Mouse (Mus musculus) neural tube, embryonic 15.5 days (tissue): ENCODE measurements around the gene Glis3. TPM values are rescaled to one million over a fixed set of nuclear protein-coding genes. Genes with fewer than 3 reads are reported as not detected.

Experiments
- ATAC-seq: fragments of 200-750 bp; cut with Nextera tagmentation; 2 replicates; pipeline ENCODE4 v1.8.0; 2017; ENCODE audit warnings: mild to moderate bottlenecking, moderate TSS enrichment, moderate library complexity; ENCODE audit not compliant: low FRiP score
- H3K27ac ChIP-seq: fragments of 300-500 bp; sonication (generic); replicated peaks from 2 replicates; pipeline ENCODE4 v1.5.1; 2015; ENCODE audit warnings: mild to moderate bottlenecking, inconsistent platforms
- H3K27me3 ChIP-seq: fragments of 300-500 bp; sonication (generic); replicated peaks from 2 replicates; pipeline ENCODE4 v1.6.1; 2015; ENCODE audit warnings: inconsistent platforms
- H3K36me3 ChIP-seq: fragments of 300-500 bp; sonication (generic); 2 replicates; pipeline ENCODE4 v1.6.1; 2015; ENCODE audit warnings: inconsistent platforms
- H3K4me1 ChIP-seq: fragments of 300-500 bp; sonication (generic); 2 replicates; pipeline ENCODE4 v1.6.1; 2015; ENCODE audit warnings: inconsistent platforms
- H3K4me2 ChIP-seq: fragments of 300-500 bp; sonication (generic); 2 replicates; pipeline ENCODE4 v1.6.1; 2015; ENCODE audit warnings: inconsistent platforms, mild to moderate bottlenecking, moderate library complexity
- H3K4me3 ChIP-seq: fragments of 300-500 bp; sonication (generic); replicated peaks from 2 replicates; pipeline ENCODE4 v1.5.1; 2015; ENCODE audit warnings: mild to moderate bottlenecking, inconsistent platforms
- H3K9ac ChIP-seq: fragments of 300-500 bp; sonication (generic); replicated peaks from 2 replicates; pipeline ENCODE4 v1.6.1; 2015; ENCODE audit warnings: mild to moderate bottlenecking, inconsistent platforms
- H3K9me3 ChIP-seq: fragments of 300-500 bp; sonication (generic); replicated peaks from 2 replicates; pipeline ENCODE4 v1.6.1; 2016; ENCODE audit warnings: inconsistent platforms
- WGBS: fragments of 180-500 bp; shearing (Covaris S2); methylation state at CpG from one replicate; pipeline ENCODE4 v1.1.7; 2015; ENCODE audit warnings: mixed read lengths; 5-methylcytosine and 5-hydroxymethylcytosine counted together
- polyA plus RNA-seq: library from polyadenylated mRNA; unstranded; fragments of >200 nt; fragmentation: Nextera tagmentation; extraction: Ambion mirVana; gene quantifications from 2 replicates; pipeline ENCODE4 v1.2.1, GENCODE M21; 2015

Glis3 gene
- polyA plus RNA-seq, 1 experiment from 2014 or later, result 2.5 TPM

DNA sequence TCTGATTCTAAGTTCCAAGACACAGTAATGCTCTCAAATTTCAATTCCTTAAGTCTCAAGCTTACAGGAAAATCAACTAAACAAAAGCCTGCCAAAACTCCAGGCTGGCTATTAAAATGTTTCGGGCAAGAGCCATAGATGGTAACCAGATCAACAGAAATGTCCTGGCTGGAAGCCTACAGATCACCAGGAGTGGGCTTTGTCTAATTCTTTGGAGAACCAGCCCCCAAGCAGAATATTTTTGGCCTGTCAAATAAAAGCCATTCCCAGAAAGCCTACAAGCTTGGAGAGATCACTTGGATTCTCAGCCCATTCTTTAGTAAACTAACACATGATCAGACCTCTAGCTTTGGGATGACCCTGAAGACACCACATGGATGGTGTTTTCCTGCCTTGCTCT, 303.5 kb downstream of the Glis3 start:
- Histone ChIP-seq H3K4me3 (no peak overlapping the region), H3K27me3 (no peaks in the 10 kb centered on the region), H3K36me3 (no peaks in the 10 kb centered on the region), H3K9me3 (no peaks in the 10 kb centered on the region), H3K4me1 (peaks cover under 1% of the 10 kb centered on the region; the same call in 1 of the 2 replicates), H3K27ac (no peak overlapping the region), H3K4me2 (no peak overlapping the region), H3K9ac (no peak overlapping the region)
- 76% methylated on average over 1 of the region's 1 CpGs for WGBS
- ATAC-seq, result no peak

DNA sequence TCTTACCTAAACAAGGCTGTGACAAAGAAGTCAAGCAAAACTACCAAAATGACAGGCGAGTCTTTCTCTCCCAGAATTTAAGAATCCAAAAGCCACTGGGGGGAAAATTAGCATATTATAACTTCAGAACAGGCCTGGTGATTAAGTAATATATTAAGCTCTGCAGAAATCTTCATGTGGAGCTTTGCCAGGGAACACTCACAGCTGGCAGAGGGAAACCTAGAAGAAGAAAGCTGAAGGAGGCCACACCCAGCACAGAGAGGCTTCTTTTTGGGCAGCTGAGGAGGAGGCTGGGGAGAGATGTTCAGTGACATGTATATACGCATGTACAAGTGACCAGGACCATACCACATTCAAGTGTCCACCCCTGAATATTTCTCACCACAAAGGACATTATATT, 304.1 kb downstream of the Glis3 start:
- 85% methylated on average over 2 of the region's 2 CpGs for WGBS
- no peaks in the 10 kb centered on the region for H3K27me3 ChIP-seq
- no peak overlapping the region for H3K4me3 ChIP-seq
- no peaks in the 10 kb centered on the region for H3K4me1 ChIP-seq
- H3K4me2 ChIP-seq, result no peak overlapping the region
- no peak for ATAC-seq
- H3K9me3 ChIP-seq, result no peaks in the 10 kb centered on the region
- no peak overlapping the region for H3K27ac ChIP-seq
- H3K9ac ChIP-seq, result no peak overlapping the region
- no peaks in the 10 kb centered on the region for H3K36me3 ChIP-seq

DNA sequence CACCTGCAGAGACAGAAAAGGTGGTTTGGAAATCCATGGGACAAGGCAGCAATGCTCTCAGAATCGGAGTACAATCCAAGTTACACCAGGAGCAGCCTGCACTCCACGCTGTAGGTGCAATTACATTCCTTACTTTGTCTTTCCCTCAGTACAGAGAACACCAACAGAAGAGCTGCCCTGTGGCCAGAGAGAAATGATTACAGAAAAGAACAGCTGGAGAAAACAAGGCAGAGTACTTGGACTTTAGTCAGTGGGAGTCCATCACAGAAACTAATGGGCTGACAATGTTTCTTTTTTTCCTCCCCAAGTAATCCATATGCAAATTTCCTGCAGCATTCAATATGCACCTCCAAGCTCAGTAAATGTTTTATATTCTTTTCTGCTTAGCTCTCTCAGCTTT, 305.4 kb downstream of the Glis3 start:
- H3K36me3 ChIP-seq, result no peaks in the 10 kb centered on the region
- H3K9me3 ChIP-seq, result no peaks in the 10 kb centered on the region
- no peak overlapping the region for H3K4me3 ChIP-seq
- H3K4me1 ChIP-seq, result no peaks in the 10 kb centered on the region
- ATAC-seq, result no peak
- no peak overlapping the region for H3K27ac ChIP-seq
- no peaks in the 10 kb centered on the region for H3K27me3 ChIP-seq
- no peak overlapping the region for H3K9ac ChIP-seq
- no peak overlapping the region for H3K4me2 ChIP-seq
- 29% methylated on average over 2 of the region's 2 CpGs for WGBS

DNA sequence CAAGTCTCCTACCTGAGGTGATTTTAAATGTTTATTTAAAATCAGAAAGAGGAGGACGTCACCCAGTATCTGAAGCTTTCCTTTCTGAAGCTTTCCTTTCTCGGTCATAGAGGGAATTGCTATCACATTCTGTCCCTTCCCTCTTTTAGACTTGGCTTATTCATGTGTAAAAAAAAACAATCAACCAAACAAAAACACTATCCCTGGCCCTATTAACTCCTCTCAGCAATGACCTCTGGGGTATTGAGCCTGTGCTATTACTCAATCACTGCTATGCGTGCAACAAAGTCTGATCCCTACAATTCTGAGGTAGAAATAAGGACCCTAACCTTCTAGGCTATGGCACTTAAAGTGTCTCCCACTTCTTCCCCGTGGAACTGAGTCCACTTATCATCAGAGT, 311.7 kb downstream of the Glis3 start:
- no peaks in the 10 kb centered on the region for H3K4me1 ChIP-seq
- 61% methylated on average over 4 of the region's 4 CpGs for WGBS
- H3K9ac ChIP-seq, result no peak overlapping the region
- no peaks in the 10 kb centered on the region for H3K9me3 ChIP-seq
- no peak overlapping the region for H3K27ac ChIP-seq
- H3K27me3 ChIP-seq, result no peaks in the 10 kb centered on the region
- H3K4me3 ChIP-seq, result no peak overlapping the region
- H3K36me3 ChIP-seq, result no peaks in the 10 kb centered on the region
- no peak for ATAC-seq
- no peak overlapping the region for H3K4me2 ChIP-seq

DNA sequence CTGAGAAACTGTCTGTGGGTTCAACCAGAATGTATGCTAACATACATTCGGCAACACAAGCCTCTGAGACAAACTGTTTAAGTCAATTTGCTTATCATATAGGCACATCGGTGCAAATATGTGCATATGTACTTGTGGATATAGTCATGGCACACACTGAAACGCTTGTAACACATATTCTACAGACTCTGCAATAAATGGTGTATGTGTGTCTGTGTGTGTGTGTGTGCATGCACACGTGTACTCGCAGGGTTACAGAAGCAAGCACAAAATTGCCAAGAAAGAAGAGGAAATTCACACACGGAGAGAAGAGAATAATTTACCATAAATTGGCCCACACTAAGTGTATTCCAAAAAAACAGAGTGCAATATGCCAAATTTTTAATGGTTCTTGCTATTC, 312.6 kb downstream of the Glis3 start:
- no peak for ATAC-seq
- H3K4me3 ChIP-seq, result no peak overlapping the region
- WGBS, result 92% methylated on average over 6 of the region's 6 CpGs

DNA sequence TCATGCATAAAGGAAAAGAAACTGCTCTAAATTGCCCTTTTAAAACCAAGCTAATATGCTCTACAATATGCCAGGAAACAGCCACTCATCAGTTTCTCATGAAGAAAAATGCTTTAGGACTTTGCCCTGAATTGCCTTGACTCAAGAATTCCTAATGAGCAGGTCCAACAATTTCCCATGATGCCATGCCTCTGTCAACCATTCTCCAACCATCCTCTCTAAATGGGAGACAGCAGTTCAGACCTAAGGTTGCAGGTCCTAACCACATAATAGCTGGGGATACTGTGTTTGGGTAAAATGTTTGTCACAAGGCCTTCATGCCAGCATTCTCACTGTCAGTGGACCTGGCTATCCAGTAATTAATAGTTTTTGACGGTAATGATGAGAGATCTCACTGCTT, 313.1 kb downstream of the Glis3 start:
- no peak overlapping the region for H3K4me2 ChIP-seq
- 87% methylated on average over 1 of the region's 1 CpGs for WGBS
- H3K27me3 ChIP-seq, result no peaks in the 10 kb centered on the region
- H3K9me3 ChIP-seq, result no peaks in the 10 kb centered on the region
- no peak overlapping the region for H3K27ac ChIP-seq
- no peaks in the 10 kb centered on the region for H3K36me3 ChIP-seq
- ATAC-seq, result no peak
- no peak overlapping the region for H3K4me3 ChIP-seq
- H3K9ac ChIP-seq, result no peak overlapping the region
- H3K4me1 ChIP-seq, result no peaks in the 10 kb centered on the region

More for the DNA sequence above, 312.6 kb downstream of the Glis3 start:
- Histone ChIP-seq H3K27me3 (no peaks in the 10 kb centered on the region), H3K36me3 (no peaks in the 10 kb centered on the region), H3K27ac (no peak overlapping the region), H3K4me2 (no peak overlapping the region), H3K9ac (no peak overlapping the region), H3K4me1 (no peaks in the 10 kb centered on the region), H3K9me3 (no peaks in the 10 kb centered on the region)

DNA sequence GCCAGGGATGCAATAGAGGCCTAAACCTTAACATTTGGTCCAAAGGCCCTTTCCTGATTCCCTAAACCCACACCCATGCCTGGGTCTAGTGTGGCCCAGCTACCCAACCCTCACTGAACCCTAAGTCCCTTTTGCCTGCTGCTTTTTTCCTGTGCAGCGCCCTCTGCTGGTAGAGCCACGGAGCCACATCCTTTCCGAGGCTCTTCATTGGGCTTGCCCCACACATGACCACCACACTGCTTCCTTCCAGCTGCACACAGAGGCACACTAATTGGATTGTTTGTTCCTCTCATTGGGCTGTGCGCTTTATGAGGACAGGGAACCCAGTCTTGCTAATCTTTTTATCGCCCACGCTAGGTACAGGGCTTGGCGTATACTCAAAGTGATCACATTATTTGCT, 314.0 kb downstream of the Glis3 start:
- no peaks in the 10 kb centered on the region for H3K9me3 ChIP-seq
- no peaks in the 10 kb centered on the region for H3K4me1 ChIP-seq
- no peaks in the 10 kb centered on the region for H3K27me3 ChIP-seq
- WGBS, result 42% methylated on average over 7 of the region's 7 CpGs
- no peaks in the 10 kb centered on the region for H3K36me3 ChIP-seq
- H3K27ac ChIP-seq, result no peak overlapping the region
- H3K4me3 ChIP-seq, result no peak overlapping the region
- no peak overlapping the region for H3K4me2 ChIP-seq
- H3K9ac ChIP-seq, result no peak overlapping the region
- no peak for ATAC-seq

DNA sequence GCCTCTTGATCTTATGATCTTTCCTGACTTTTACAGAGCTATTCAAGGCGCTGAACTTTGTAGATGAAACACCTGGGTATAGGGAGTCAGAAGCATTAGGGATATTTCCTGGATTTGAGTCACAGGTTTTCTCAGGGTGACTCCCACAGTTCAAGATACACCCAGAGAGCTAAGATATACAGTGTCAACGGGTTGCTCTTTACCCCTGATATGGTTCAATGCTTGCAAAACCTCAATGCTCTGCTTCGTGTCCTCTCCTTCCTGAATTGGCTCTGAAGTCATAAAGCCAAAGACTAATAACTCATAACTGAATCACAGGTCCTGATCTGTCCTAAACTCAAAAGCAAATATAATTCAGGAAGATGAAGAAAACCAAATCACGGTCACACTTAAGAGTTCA, 319.0 kb downstream of the Glis3 start:
- H3K9ac ChIP-seq, result no peak overlapping the region
- no peak for ATAC-seq
- H3K4me1 ChIP-seq, result no peaks in the 10 kb centered on the region
- no peaks in the 10 kb centered on the region for H3K27me3 ChIP-seq
- WGBS, result 90% methylated on average over 4 of the region's 4 CpGs
- H3K27ac ChIP-seq, result no peak overlapping the region
- H3K9me3 ChIP-seq, result no peaks in the 10 kb centered on the region
- H3K4me2 ChIP-seq, result no peak overlapping the region
- no peak overlapping the region for H3K4me3 ChIP-seq
- H3K36me3 ChIP-seq, result no peaks in the 10 kb centered on the region

DNA sequence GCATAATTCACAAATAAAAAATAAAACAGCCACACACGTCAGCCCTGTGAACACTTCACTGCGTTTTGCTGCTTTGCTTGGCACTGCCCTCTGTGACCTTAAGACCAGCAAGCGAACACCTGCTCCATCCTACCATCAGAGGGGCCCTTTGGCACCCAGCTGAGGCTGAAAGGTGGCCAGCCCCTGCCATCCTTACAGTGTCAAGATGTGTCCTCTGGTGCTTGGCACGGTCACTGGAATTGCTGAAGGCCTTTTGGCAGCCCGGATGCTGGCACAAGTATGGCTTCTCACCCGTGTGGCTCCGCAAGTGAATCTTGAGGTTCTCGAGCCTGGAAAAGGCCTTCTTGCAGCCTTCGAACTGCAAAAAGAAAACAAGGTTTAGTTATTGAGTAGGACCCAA, 322.3 kb downstream of the Glis3 start:
- Histone ChIP-seq H3K9me3 (no peaks in the 10 kb centered on the region), H3K4me2 (no peak overlapping the region), H3K4me1 (no peaks in the 10 kb centered on the region), H3K27me3 (no peaks in the 10 kb centered on the region), H3K4me3 (no peak overlapping the region), H3K27ac (no peak overlapping the region), H3K36me3 (no peaks in the 10 kb centered on the region), H3K9ac (no peak overlapping the region)
- ATAC-seq, result no peak
- WGBS, result 80% methylated on average over 9 of the region's 9 CpGs

DNA sequence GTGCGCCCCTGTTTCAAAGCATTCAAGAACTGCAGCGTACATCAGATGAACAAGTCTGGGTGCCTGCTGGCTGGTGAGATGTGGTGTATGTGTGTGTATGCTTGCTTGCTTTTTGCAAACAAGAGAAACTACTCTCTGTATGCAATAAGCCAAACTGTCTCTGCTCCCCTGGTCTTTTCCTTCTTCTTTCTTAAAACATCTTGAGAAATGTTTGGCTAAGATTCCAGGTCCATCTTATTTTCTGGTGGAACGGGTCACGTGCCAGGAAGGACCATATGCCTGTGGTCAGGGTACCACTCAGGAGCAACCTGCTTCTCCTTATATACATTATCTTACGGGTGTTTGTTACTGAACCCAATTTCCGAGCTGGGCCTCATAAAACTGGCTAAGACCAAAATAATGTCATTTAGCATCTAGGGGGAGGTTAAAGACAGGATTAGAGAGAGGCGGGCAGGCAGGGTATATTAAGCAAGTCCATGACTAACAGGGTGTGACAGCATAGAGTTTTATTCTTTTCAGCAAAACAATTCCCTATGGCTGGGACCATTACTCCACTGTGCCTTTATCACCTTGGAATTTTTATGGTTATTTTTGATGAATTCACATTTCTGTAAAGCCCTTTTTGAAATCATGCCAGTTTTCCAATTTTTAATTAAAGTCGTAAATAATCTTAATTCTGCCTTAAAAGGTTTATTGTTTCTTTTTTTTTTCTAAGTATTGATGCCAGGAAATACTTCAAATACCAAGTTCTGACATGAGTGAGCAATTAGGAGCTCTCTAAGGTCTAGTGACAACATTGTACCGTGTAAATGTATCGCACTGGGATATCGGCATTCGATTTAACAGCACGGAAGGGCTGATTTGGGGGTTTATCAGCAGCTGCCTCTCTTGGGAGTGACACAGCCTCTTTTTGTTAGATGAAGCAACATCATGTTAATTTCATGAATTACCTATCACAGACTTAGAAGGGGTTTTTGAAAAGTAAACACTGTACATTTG, 328.5 kb downstream of the Glis3 start:
- Histone ChIP-seq H3K4me1 (0 out of 2 replicates have a peak, but pooled peaks cover 10% of the 10 kb centered on the region), H3K27me3 (no peaks in the 10 kb centered on the region), H3K4me2 (no peak overlapping the region), H3K9me3 (no peaks in the 10 kb centered on the region), H3K36me3 (no peaks in the 10 kb centered on the region), H3K4me3 (no peak overlapping the region), H3K27ac (no peak overlapping the region), H3K9ac (no peak overlapping the region)
- 44% methylated on average over 13 of the region's 13 CpGs for WGBS
- no peak for ATAC-seq

DNA sequence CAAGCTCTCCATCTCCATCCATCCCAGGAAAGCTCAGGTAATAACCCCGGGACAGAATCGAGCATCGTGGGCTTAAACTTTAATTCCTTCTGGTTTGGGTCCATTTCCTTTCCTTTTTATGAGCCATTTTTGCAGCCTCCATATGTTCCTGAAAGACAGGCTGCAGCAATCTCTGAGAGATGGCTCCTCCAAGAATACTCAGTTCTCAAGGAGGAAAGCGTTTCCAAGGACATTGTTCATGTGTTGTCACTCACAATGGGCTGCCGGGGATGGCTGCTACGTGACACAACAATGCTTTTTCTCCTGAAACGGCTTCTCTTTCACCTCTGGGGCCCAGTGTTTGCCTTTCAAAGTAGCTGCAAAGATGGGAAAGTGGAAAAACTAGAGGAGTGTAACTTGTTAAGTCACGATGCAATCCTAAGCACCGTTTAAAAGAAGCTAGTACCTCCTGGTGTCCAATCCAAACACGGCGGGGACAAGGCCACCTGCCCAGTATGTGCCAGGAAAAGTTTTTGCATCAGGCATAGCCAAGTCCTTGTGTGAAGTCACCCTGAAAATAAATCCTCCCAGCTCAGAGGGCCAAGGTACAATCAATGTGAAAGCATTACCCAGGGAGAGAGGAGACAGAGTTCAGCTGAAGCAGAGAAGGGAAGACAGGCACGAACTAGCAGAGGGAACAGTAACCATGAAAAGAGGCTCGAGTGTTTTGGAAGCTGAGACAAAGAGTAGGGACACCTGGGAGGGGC, 332.6 kb downstream of the Glis3 start:
- H3K27me3 ChIP-seq, result no peaks in the 10 kb centered on the region
- WGBS, result 31% methylated on average over 13 of the region's 13 CpGs

DNA sequence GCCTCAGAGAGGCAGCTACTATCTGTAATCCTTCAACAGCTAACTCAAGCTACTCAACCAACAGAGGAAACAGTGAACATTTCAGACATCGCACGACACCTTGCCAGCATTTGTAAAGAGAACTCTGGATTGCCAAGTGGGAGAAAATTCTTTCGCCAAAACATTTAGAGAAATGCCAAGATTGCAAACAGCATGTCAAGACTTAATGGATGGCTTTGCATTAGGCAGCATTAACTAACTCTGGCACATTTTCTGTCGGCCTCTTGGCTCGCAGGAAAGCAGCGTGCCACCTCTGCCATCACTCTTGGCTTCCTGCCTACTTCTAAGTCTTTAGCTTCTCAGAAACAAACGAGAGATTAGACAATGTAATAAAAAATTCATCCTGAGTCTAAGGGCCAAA, 336.2 kb downstream of the Glis3 start:
- ATAC-seq, result no peak
- 78% methylated on average over 7 of the region's 7 CpGs for WGBS
- Histone ChIP-seq H3K4me1 (0 out of 2 replicates have a peak, but pooled peaks cover 3% of the 10 kb centered on the region), H3K4me2 (no peak overlapping the region), H3K27me3 (no peaks in the 10 kb centered on the region), H3K9me3 (no peaks in the 10 kb centered on the region), H3K36me3 (no peaks in the 10 kb centered on the region), H3K27ac (no peak overlapping the region), H3K9ac (no peak overlapping the region), H3K4me3 (no peak overlapping the region)

More for the DNA sequence above, 332.6 kb downstream of the Glis3 start:
- Histone ChIP-seq H3K27ac (no peak overlapping the region), H3K36me3 (no peaks in the 10 kb centered on the region), H3K4me3 (no peak overlapping the region), H3K9me3 (no peaks in the 10 kb centered on the region), H3K4me2 (no peak overlapping the region), H3K4me1 (0 out of 2 replicates have a peak, but pooled peaks cover 9% of the 10 kb centered on the region), H3K9ac (no peak overlapping the region)
- ATAC-seq, result no peak
